Mouse (Mus musculus): Measurements from ENCODE around the gene Chac1. TPM values are rescaled to one million over a fixed set of nuclear protein-coding genes. Genes with fewer than 3 reads are reported as not detected.

Chac1 gene
- 1 to 10 TPM; 4.9 to 7.1 TPM for total RNA-seq (2023)

GRCm38 (mm10) chr2:119350555-119351486 lies at the start of gene Chac1:
Chac1 (plus strand) TSS chr2:119351229.

GRCm38 (mm10) chr2:119325568-119326143 lies 25.4 kb upstream of the Chac1 start, which contains the start of gene Dll4:
Dll4 (plus strand) TSS chr2:119325784.

Other genes with a start within 250 kb of the Chac1 start
- gene Rad51, start 238.4 kb upstream of the Chac1 start, total RNA-seq (2023), result 10 to 100 TPM; 17.8 to 20.4 TPM
- gene Rmdn3, start 194.2 kb upstream of the Chac1 start, total RNA-seq (2023), result 10 to 100 TPM in 1 of 2 experiments, 1 to 10 TPM in 1; 9.8 to 11.5 TPM
- gene Gchfr, start 183.5 kb upstream of the Chac1 start, total RNA-seq (2023), result not detected
- not detected for gene Gm14137, start 176.7 kb upstream of the Chac1 start, total RNA-seq (2023)
- 10 to 100 TPM; 16.9 to 18.6 TPM for gene Zfyve19, start 142.6 kb upstream of the Chac1 start, total RNA-seq (2023)
- gene Dnajc17, start 142.4 kb upstream of the Chac1 start, total RNA-seq (2023), result 10 to 100 TPM; 14.4 to 15.2 TPM
- gene Ppp1r14d, start 121.3 kb upstream of the Chac1 start, total RNA-seq (2023), result not detected
- not detected for gene Spint1, start 113.9 kb upstream of the Chac1 start, total RNA-seq (2023)
- gene Rhov, start 80.0 kb upstream of the Chac1 start, total RNA-seq (2023), result 1 to 10 TPM; 3.6 to 6.4 TPM
- 10 to 100 TPM; 28.8 to 30.2 TPM for gene Vps18, start 62.5 kb upstream of the Chac1 start, total RNA-seq (2023)
- under 1 TPM in 1 of 2 experiments, not detected in 1; 0.13 TPM for gene Dll4, start 25.4 kb upstream of the Chac1 start, total RNA-seq (2023)
- gene Ino80, start 126.5 kb downstream of the Chac1 start, total RNA-seq (2023), result 10 to 100 TPM; 17.6 to 18.3 TPM
- under 1 TPM; 0.26 to 0.33 TPM for gene Exd1, start 196.4 kb downstream of the Chac1 start, total RNA-seq (2023)
- gene Chp1, start 196.5 kb downstream of the Chac1 start, total RNA-seq (2023), result 100 to 1,000 TPM; 152 to 181 TPM

All from neutrophil, adult 83 days (primary cell).